Mouse (Mus musculus): Measurements from ENCODE around the gene Zfp652.

DNA sequence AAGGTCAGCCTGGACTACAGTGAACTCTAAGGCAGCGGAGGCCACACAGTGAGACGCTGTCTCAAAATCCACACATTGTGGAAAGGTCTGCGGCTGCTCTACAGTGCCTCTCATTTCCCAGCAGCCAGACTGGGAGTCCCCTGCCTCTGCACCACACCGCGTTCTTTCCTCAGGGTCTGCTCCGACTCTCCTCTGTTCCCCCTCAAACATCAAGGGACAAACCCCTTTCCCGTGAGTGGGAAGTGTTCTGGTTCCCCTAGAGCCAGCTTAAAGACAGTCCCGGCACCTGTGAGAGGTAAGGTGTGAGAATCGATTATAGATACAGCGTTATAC lies 129.0 kb downstream of the Zfp652 start:
- no peak for TF ChIP-seq POLR2A (IDR thresholded peaks at IDR 0.05; ENCODE audit: insufficient read depth, low read depth, low read length)
- no peak for TF ChIP-seq EP300 (IDR thresholded peaks at IDR 0.05; ENCODE audit: insufficient read depth, low read depth, low read length)

Measured in heart, adult 2 months (tissue).